Mouse (Mus musculus) myocyte (in vitro differentiated cells): ENCODE data around the gene Comt.

Experiments used
- CEBPB ChIP-seq: IDR thresholded peaks from 2 replicates; pipeline ENCODE4 v1.6.1; 2011; ENCODE audit warnings: mild to moderate bottlenecking, moderate library complexity; ENCODE audit not compliant: poor library complexity, insufficient read depth, severe bottlenecking
- E2F4 ChIP-seq: IDR thresholded peaks from one replicate; pipeline ENCODE4 v1.6.1; 2011; ENCODE audit warnings: mild to moderate bottlenecking, control low read depth, moderate library complexity; ENCODE audit not compliant: insufficient read depth
- MAX ChIP-seq: IDR thresholded peaks from one replicate; pipeline ENCODE4 v1.6.1; 2011; ENCODE audit warnings: low read depth, mild to moderate bottlenecking, control low read depth
- MYOD1 ChIP-seq, 3 experiments: IDR thresholded peaks; one replicate each; pipeline ENCODE4 v1.6.1; 2011; ENCODE audit warnings: control low read depth in 2 of 3, low read depth in 2 of 3, mild to moderate bottlenecking in 2 of 3, moderate library complexity in 1 of 3; ENCODE audit not compliant: insufficient read length in 2 of 3, control insufficient read depth in 1 of 3
- POLR2A ChIP-seq: IDR thresholded peaks from one replicate; pipeline ENCODE4 v1.6.1; 2011; ENCODE audit warnings: low read depth, mild to moderate bottlenecking, control low read depth, moderate library complexity; ENCODE audit not compliant: insufficient read length
- SRF ChIP-seq: IDR thresholded peaks from one replicate; pipeline ENCODE4 v1.6.1; 2011; ENCODE audit warnings: low read depth; ENCODE audit not compliant: control insufficient read depth, insufficient read length
- TCF12 ChIP-seq: IDR thresholded peaks from one replicate; pipeline ENCODE4 v1.6.1; 2011; ENCODE audit warnings: mild to moderate bottlenecking, control low read depth; ENCODE audit not compliant: poor library complexity, insufficient read depth, severe bottlenecking
- USF1 ChIP-seq: IDR thresholded peaks from one replicate; pipeline ENCODE4 v1.6.1; 2011; ENCODE audit warnings: low read depth, mild to moderate bottlenecking, control low read depth, moderate library complexity

GRCm38 (mm10) chr16:18405876-18406275 lies 20.8 kb downstream of the Comt start:
- TF ChIP-seq E2F4 (no peak), POLR2A (no peak), USF1 (no peak), CEBPB (no peak), MYOD1 (IDR thresholded peaks at IDR 0.05; ENCODE audit: control insufficient read depth in 1 of 3, insufficient read length in 2 of 3, low read depth in 2 of 3) (no peak), SRF (no peak), MAX (no peak), TCF12 (no peak)
